Mouse (Mus musculus) ES-Bruce4 (cell line): ENCODE measurements around the gene Egfem1. TPM values are rescaled to one million over a fixed set of nuclear protein-coding genes. Genes with fewer than 3 reads are reported as not detected.

Experiments used
- H3K27ac ChIP-seq: 2 replicates; pipeline ENCODE4 v1.5.1; 2012; ENCODE audit warnings: low read length, inconsistent platforms; ENCODE audit not compliant: insufficient read depth
- H3K27me3 ChIP-seq: 2 replicates; pipeline ENCODE4 v1.6.1; 2012; ENCODE audit warnings: mild to moderate bottlenecking, low read length, inconsistent platforms; ENCODE audit not compliant: control insufficient read depth, poor library complexity, insufficient read depth, severe bottlenecking
- H3K36me3 ChIP-seq: 2 replicates; pipeline ENCODE4 v1.6.1; 2012; ENCODE audit warnings: inconsistent platforms, mild to moderate bottlenecking, low read length, moderate library complexity; ENCODE audit not compliant: control insufficient read depth, poor library complexity, insufficient read depth, severe bottlenecking
- H3K4me1 ChIP-seq: one replicate; pipeline ENCODE4 v1.8.1; 2011; ENCODE audit warnings: low read length; ENCODE audit not compliant: control insufficient read depth, insufficient read depth
- H3K4me3 ChIP-seq: 2 replicates; pipeline ENCODE4 v1.5.1; 2011; ENCODE audit warnings: low read depth, mild to moderate bottlenecking, low read length
- H3K9ac ChIP-seq: 2 replicates; pipeline ENCODE4 v1.6.1; 2012; ENCODE audit warnings: low read depth, mild to moderate bottlenecking, inconsistent platforms; ENCODE audit not compliant: poor library complexity, severe bottlenecking
- H3K9me3 ChIP-seq: replicated peaks from 2 replicates; pipeline ENCODE4 v1.6.1; 2012; ENCODE audit warnings: mild to moderate bottlenecking, low read length, inconsistent platforms; ENCODE audit not compliant: control insufficient read depth, poor library complexity, insufficient read depth, severe bottlenecking
- CTCF ChIP-seq: IDR thresholded peaks from one replicate; pipeline ENCODE4 v1.8.1; 2011; ENCODE audit warnings: low read depth, low read length
- EP300 ChIP-seq: IDR thresholded peaks from 2 replicates; pipeline ENCODE4 v1.6.1; 2011; ENCODE audit warnings: low read depth, low read length; ENCODE audit not compliant: insufficient read depth
- POLR2A ChIP-seq: IDR thresholded peaks from one replicate; pipeline ENCODE4 v1.8.1; 2011; ENCODE audit warnings: low read length; ENCODE audit not compliant: insufficient read depth
- polyA plus RNA-seq: library from polyadenylated mRNA; stranded (reverse); fragments of >200 nt; gene quantifications from 2 replicates; pipeline ENCODE4 v1.2.4, GENCODE M21; 2011; ENCODE audit warnings: low read depth; ENCODE audit not compliant: missing spikeins, insufficient read depth, insufficient read length

The Egfem1 gene
- polyA plus RNA-seq, 1 experiment: not detected

- H3K27ac ChIP-seq: no peak overlapping the region
- H3K4me1 ChIP-seq: no peaks in the 10 kb centered on the region
- no peak overlapping the region for H3K4me3 ChIP-seq
- TF ChIP-seq CTCF (no peak), POLR2A (no peak), EP300 (no peak)
- peaks cover 2% of the 10 kb centered on the region; the same call in 1 of the 2 replicates for H3K27me3 ChIP-seq
- no peak overlapping the region for H3K9ac ChIP-seq
- no peaks in the 10 kb centered on the region for H3K9me3 ChIP-seq
- no peaks in the 10 kb centered on the region for H3K36me3 ChIP-seq
Measured at GRCm38 (mm10) chr3:29539902-29540301, 458.1 kb downstream of the Egfem1 start.

GRCm38 (mm10) chr3:29541477-29542079 lies 459.8 kb downstream of the Egfem1 start:
- Histone ChIP-seq H3K4me1 (no peaks in the 10 kb centered on the region), H3K27me3 (peaks cover 2% of the 10 kb centered on the region; the same call in 1 of the 2 replicates), H3K27ac (no peak overlapping the region), H3K36me3 (no peaks in the 10 kb centered on the region), H3K9me3 (no peaks in the 10 kb centered on the region), H3K9ac (no peak overlapping the region), H3K4me3 (no peak overlapping the region)
- TF ChIP-seq POLR2A: no peak
- no peak for TF ChIP-seq EP300
- no peak for TF ChIP-seq CTCF

GRCm38 (mm10) chr3:29544056-29544455 lies 462.2 kb downstream of the Egfem1 start:
- no peak overlapping the region for H3K27ac ChIP-seq
- TF ChIP-seq CTCF (no peak), POLR2A (no peak), EP300 (no peak)
- no peaks in the 10 kb centered on the region for H3K36me3 ChIP-seq
- H3K4me3 ChIP-seq: no peak overlapping the region
- H3K9ac ChIP-seq: no peak overlapping the region
- no peaks in the 10 kb centered on the region for H3K4me1 ChIP-seq
- H3K27me3 ChIP-seq: peaks cover 2% of the 10 kb centered on the region; the same call in 1 of the 2 replicates
- no peaks in the 10 kb centered on the region for H3K9me3 ChIP-seq

GRCm38 (mm10) chr3:29563171-29563570 lies 481.3 kb downstream of the Egfem1 start:
- Histone ChIP-seq H3K4me3 (no peak overlapping the region), H3K9ac (no peak overlapping the region), H3K27ac (no peak overlapping the region), H3K4me1 (no peaks in the 10 kb centered on the region), H3K27me3 (no peaks in the 10 kb centered on the region; the same call in 1 of the 2 replicates), H3K36me3 (no peaks in the 10 kb centered on the region), H3K9me3 (no peaks in the 10 kb centered on the region)
- TF ChIP-seq POLR2A: no peak
- TF ChIP-seq EP300: no peak
- no peak for TF ChIP-seq CTCF

GRCm38 (mm10) chr3:29578055-29578860 lies 496.4 kb downstream of the Egfem1 start:
- H3K9ac ChIP-seq: no peak overlapping the region
- no peaks in the 10 kb centered on the region for H3K4me1 ChIP-seq
- H3K27ac ChIP-seq: no peak overlapping the region
- no peaks in the 10 kb centered on the region for H3K36me3 ChIP-seq
- no peak overlapping the region for H3K4me3 ChIP-seq
- TF ChIP-seq POLR2A (no peak), CTCF (no peak), EP300 (no peak)
- no peaks in the 10 kb centered on the region for H3K27me3 ChIP-seq
- no peaks in the 10 kb centered on the region for H3K9me3 ChIP-seq

- Histone ChIP-seq H3K9ac (no peak overlapping the region), H3K27ac (no peak overlapping the region), H3K27me3 (no peaks in the 10 kb centered on the region), H3K9me3 (no peaks in the 10 kb centered on the region), H3K4me3 (no peak overlapping the region), H3K4me1 (no peaks in the 10 kb centered on the region), H3K36me3 (no peaks in the 10 kb centered on the region)
- no peak for TF ChIP-seq EP300
- no peak for TF ChIP-seq POLR2A
- no peak for TF ChIP-seq CTCF
Measured at GRCm38 (mm10) chr3:29582749-29583148, 500.9 kb downstream of the Egfem1 start.
